ENCODE assay signal across 9 mouse cellular contexts in the genomic region with DNA sequence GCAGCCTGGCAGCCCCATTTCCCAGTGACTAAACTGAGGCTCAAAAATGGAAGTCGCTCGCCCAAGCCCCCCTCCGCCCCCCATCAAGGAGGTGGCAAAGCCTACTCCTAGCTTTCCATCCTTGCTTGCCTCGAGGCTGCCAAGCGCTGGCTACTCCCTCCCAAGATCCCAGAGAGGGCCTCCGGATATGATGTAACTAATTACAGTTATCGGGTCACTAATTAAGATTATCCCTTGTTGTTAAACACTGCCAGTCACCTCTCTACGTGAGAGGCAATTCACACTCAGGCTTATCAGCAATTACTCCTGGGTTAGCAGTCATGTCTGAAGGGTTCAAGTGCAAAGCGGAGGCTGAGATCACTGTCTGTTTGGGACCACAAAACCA. TPM values are rescaled to one million over a fixed set of nuclear protein-coding genes. Genes with fewer than 3 reads are reported as not detected.
DNase-seq lines count a peak whose midpoint lies in the region; ATAC-seq lines count a peak whose summit lies in the region.
"Had no signal": no experiment of that assay in that cellular context is flagged by ENCODE, and none has a peak within 500 bp of the region (broad histone marks: within the 10 kb centered on the region; RNA-seq: fewer than 3 reads in every experiment).

No protein-coding gene starts in this region.

- H3K4me2 ChIP-seq in kidney, embryonic 15.5 days: peak overlapping the region; percentile 79
- peak overlapping the region; percentile 73 for H3K4me2 ChIP-seq in embryonic facial prominence, embryonic 15.5 days (replicated peaks)
- H3K4me2 ChIP-seq in intestine, embryonic 16.5 days (ENCODE audit: low read depth, low read length): peak overlapping the region; percentile 85
- peak overlapping the region; percentile 76 for H3K4me2 ChIP-seq in neural tube, embryonic 14.5 days (ENCODE audit: low read depth, low read length)

- H3K4me3 ChIP-seq in kidney, embryonic 15.5 days (replicated peaks): peak overlapping the region; percentile 78
- H3K4me3 ChIP-seq in embryonic facial prominence, embryonic 15.5 days (replicated peaks): peak overlapping the region; percentile 64
- peak overlapping the region; percentile 76 for H3K4me3 ChIP-seq in intestine, embryonic 16.5 days (ENCODE audit: low read length)
- H3K4me3 ChIP-seq in neural tube, embryonic 14.5 days (ENCODE audit: low read depth, low read length): peak overlapping the region; percentile 78

- H3K27me3 ChIP-seq in kidney, embryonic 15.5 days: no peaks in the 10 kb centered on the region
- no peaks in the 10 kb centered on the region for H3K27me3 ChIP-seq in embryonic facial prominence, embryonic 15.5 days
- H3K27me3 ChIP-seq in intestine, embryonic 16.5 days (replicated peaks; ENCODE audit: control insufficient read depth, insufficient read depth, low read length): no peaks in the 10 kb centered on the region
- no peaks in the 10 kb centered on the region for H3K27me3 ChIP-seq in neural tube, embryonic 14.5 days (ENCODE audit: control insufficient read depth, insufficient read depth, low read length)

- peak overlapping the region; percentile 93 for H3K9ac ChIP-seq in kidney, embryonic 15.5 days
- peak overlapping the region; percentile 83; the same call in 1 of the 2 replicates for H3K9ac ChIP-seq in embryonic facial prominence, embryonic 15.5 days
- peak overlapping the region; percentile 92 for H3K9ac ChIP-seq in intestine, embryonic 16.5 days (ENCODE audit: low read depth, low read length)
- peak overlapping the region; percentile 97 for H3K9ac ChIP-seq in neural tube, embryonic 14.5 days (replicated peaks; ENCODE audit: low read depth, low read length)

- 19% methylated on average over 9 of the region's 9 CpGs for WGBS in kidney, embryonic 15.5 days
- 21% methylated on average over 9 of the region's 9 CpGs for WGBS in embryonic facial prominence, embryonic 15.5 days
- 23% methylated on average over 9 of the region's 9 CpGs for WGBS in intestine, embryonic 16.5 days
- 23% methylated on average over 9 of the region's 9 CpGs for WGBS in neural tube, embryonic 14.5 days

- H3K27ac ChIP-seq in kidney, embryonic 15.5 days: peak overlapping the region; percentile 87
- peak overlapping the region; percentile 82; the same call in 1 of the 2 replicates for H3K27ac ChIP-seq in embryonic facial prominence, embryonic 15.5 days (replicated peaks)
- H3K27ac ChIP-seq in intestine, embryonic 16.5 days (ENCODE audit: low read length): peak overlapping the region; percentile 83
- peak overlapping the region; percentile 96 for H3K27ac ChIP-seq in neural tube, embryonic 14.5 days (ENCODE audit: low read depth, low read length)

- DNase-seq in kidney, adult 18-20 months: no peak
- no peak for DNase-seq in right cerebral cortex, postnatal 10 days (ENCODE audit: low spot score in 2 of 2)
- no peak for DNase-seq in testis, postnatal 10 days (ENCODE audit: low spot score)

- H3K36me3 ChIP-seq in kidney, embryonic 15.5 days: peaks cover 9% of the 10 kb centered on the region; the same call in 1 of the 2 replicates
- no peaks in the 10 kb centered on the region for H3K36me3 ChIP-seq in embryonic facial prominence, embryonic 15.5 days
- no peaks in the 10 kb centered on the region for H3K36me3 ChIP-seq in intestine, embryonic 16.5 days (ENCODE audit: control insufficient read depth, insufficient read depth, low read length)
- 0 out of 2 replicates have a peak, but pooled peaks cover 3% of the 10 kb centered on the region for H3K36me3 ChIP-seq in neural tube, embryonic 14.5 days (ENCODE audit: control insufficient read depth, insufficient read depth, low read length)
- H3K36me3 ChIP-seq: G1E had no signal

- no peaks in the 10 kb centered on the region for H3K9me3 ChIP-seq in kidney, embryonic 15.5 days (replicated peaks)
- no peaks in the 10 kb centered on the region for H3K9me3 ChIP-seq in embryonic facial prominence, embryonic 15.5 days (replicated peaks)
- no peaks in the 10 kb centered on the region for H3K9me3 ChIP-seq in intestine, embryonic 16.5 days (ENCODE audit: control insufficient read depth, low read length)
- no peaks in the 10 kb centered on the region for H3K9me3 ChIP-seq in neural tube, embryonic 14.5 days (ENCODE audit: control insufficient read depth, low read length)
- H3K9me3 ChIP-seq: G1E had no signal

- H3K4me1 ChIP-seq in kidney, embryonic 15.5 days: peaks cover 59% of the 10 kb centered on the region
- peaks cover 31% of the 10 kb centered on the region for H3K4me1 ChIP-seq in embryonic facial prominence, embryonic 15.5 days
- H3K4me1 ChIP-seq in intestine, embryonic 16.5 days (ENCODE audit: control insufficient read depth, insufficient read depth, low read length): peaks cover 13% of the 10 kb centered on the region
- peaks cover 30% of the 10 kb centered on the region for H3K4me1 ChIP-seq in neural tube, embryonic 14.5 days (ENCODE audit: control insufficient read depth, insufficient read depth, low read length)

- ATAC-seq in kidney, embryonic 15.5 days (replicated peaks; ENCODE audit: low FRiP score): peak; percentile 5; the same call in 1 of the 2 replicates
- ATAC-seq in embryonic facial prominence, embryonic 15.5 days (ENCODE audit: insufficient number of reproducible peaks, low FRiP score, low TSS enrichment, low read depth): no peak; the same call in 1 of the 2 replicates
- ATAC-seq in intestine, embryonic 16.5 days: peak; percentile 76
- no peak for ATAC-seq in neural tube, embryonic 14.5 days (ENCODE audit: low read depth)
- no peak for ATAC-seq in megakaryocyte-erythroid progenitor cell, adult 5-6 weeks (replicated peaks; ENCODE audit: low FRiP score, low TSS enrichment, poor library complexity, severe bottlenecking)

RNA-seq across cellular contexts. Expression of a gene that starts 16.6 kb away (rescaled TPM):
- polyA plus RNA-seq in kidney, embryonic 15.5 days (2015; fragmentation: Nextera tagmentation; extraction: Ambion mirVana): 20.3 and 20.7 TPM in 2 replicates
- 17.0 and 18.6 TPM in 2 replicates for polyA plus RNA-seq in embryonic facial prominence, embryonic 15.5 days (2015; fragmentation: Nextera tagmentation; extraction: Ambion mirVana)
- 12.1 and 14.3 TPM in 2 replicates for polyA plus RNA-seq in intestine, embryonic 16.5 days (2015; fragmentation: Nextera tagmentation; extraction: Ambion mirVana)
- polyA plus RNA-seq in neural tube, embryonic 14.5 days (2014; fragmentation: Nextera tagmentation; extraction: Ambion mirVana): 18.8 and 24.4 TPM in 2 replicates
- 0.07 TPM in 1 of 2 replicates, not detected in the other for total RNA-seq in megakaryocyte-erythroid progenitor cell, adult 5-6 weeks (2014; fragmentation: Nextera tagmentation)
- total RNA-seq in megakaryocyte-erythroid progenitor cell, adult 5-6 weeks (2017): not detected in 2 replicates

RNA-seq across cellular contexts. Expression of a gene that starts 51.1 kb away (rescaled TPM):
- 26.8 and 28.8 TPM in 2 replicates for polyA plus RNA-seq in kidney, embryonic 15.5 days (2015; fragmentation: Nextera tagmentation; extraction: Ambion mirVana)
- 47.0 and 55.0 TPM in 2 replicates for polyA plus RNA-seq in embryonic facial prominence, embryonic 15.5 days (2015; fragmentation: Nextera tagmentation; extraction: Ambion mirVana)
- 12.6 and 13.7 TPM in 2 replicates for polyA plus RNA-seq in intestine, embryonic 16.5 days (2015; fragmentation: Nextera tagmentation; extraction: Ambion mirVana)
- polyA plus RNA-seq in neural tube, embryonic 14.5 days (2014; fragmentation: Nextera tagmentation; extraction: Ambion mirVana): 9.2 and 11.8 TPM in 2 replicates
- 211 and 220 TPM in 2 replicates for total RNA-seq in megakaryocyte-erythroid progenitor cell, adult 5-6 weeks (2014; fragmentation: Nextera tagmentation)
- total RNA-seq in megakaryocyte-erythroid progenitor cell, adult 5-6 weeks (2017): 134 and 194 TPM in 2 replicates

Comparison
In these comparisons a context has a peak if more than half of its experiments do, and no peak if none do; other contexts are left out.
1. ATAC-seq: peak in kidney, embryonic 15.5 days (single experiment) and intestine, embryonic 16.5 days (single experiment); none in embryonic facial prominence, embryonic 15.5 days (single experiment), neural tube, embryonic 14.5 days (single experiment) and megakaryocyte-erythroid progenitor cell, adult 5-6 weeks (single experiment).
2. Peak in every context shown above with its lines, with median percentiles within 50 percentile points of each other: H3K27ac ChIP-seq, H3K4me2 ChIP-seq, H3K4me3 ChIP-seq and H3K9ac ChIP-seq.